Mouse (Mus musculus): ENCODE results near the gene Slc13a3.

GRCm38 (mm10) chr2:165441613-165442012, 31.4 kb downstream of the Slc13a3 start:
- TF ChIP-seq POLR2A (IDR thresholded peaks at IDR 0.05; ENCODE audit: borderline replicate concordance, control insufficient read depth, low read depth, low read length) (no peak), CTCF (IDR thresholded peaks at IDR 0.05; ENCODE audit: control insufficient read depth, insufficient read depth, low read length) (no peak)
